Mouse (Mus musculus): ENCODE results near the gene Psma2. TPM values are rescaled to one million over a fixed set of nuclear protein-coding genes. Genes with fewer than 3 reads are reported as not detected.

Psma2 gene
- 193 and 201 TPM in 2 replicates for polyA plus RNA-seq (2015; fragmentation: Nextera tagmentation; extraction: Ambion mirVana)

- Histone ChIP-seq H3K27me3 (no peaks in the 10 kb centered on the region), H3K36me3 (peaks cover 28% of the 10 kb centered on the region), H3K9ac (peak within 1 kb of the TSS; percentile 94), H3K27ac (peak within 1 kb of the TSS; percentile 52), H3K4me1 (peaks cover 13% of the 10 kb centered on the region), H3K4me3 (peak within 1 kb of the TSS; percentile 97), H3K9me3 (no peaks in the 10 kb centered on the region), H3K4me2 (peak within 1 kb of the TSS; percentile 66)
- WGBS = under 1% methylated on average over 42 of the region's 42 CpGs
- peak; percentile 98 for ATAC-seq (ENCODE audit: insufficient number of reproducible peaks, insufficient read depth, low FRiP score, low TSS enrichment, low read depth)
These were observed at the start of gene Psma2, which contains the start of gene Mrpl32 for GRCm38 (mm10) chr13:14612926-14613529. Gene Psma2 (plus strand): TSS chr13:14613240. Gene Mrpl32 (minus strand): TSS chr13:14613165.

GRCm38 (mm10) chr13:14574128-14574527 is 38.9 kb upstream of the Psma2 start:
- Histone ChIP-seq H3K36me3 (no peaks in the 10 kb centered on the region), H3K4me1 (no peaks in the 10 kb centered on the region), H3K4me2 (no peak overlapping the region), H3K4me3 (no peak overlapping the region), H3K27ac (no peak overlapping the region), H3K9ac (no peak overlapping the region), H3K9me3 (no peaks in the 10 kb centered on the region), H3K27me3 (no peaks in the 10 kb centered on the region)
- no peak for ATAC-seq (ENCODE audit: insufficient number of reproducible peaks, insufficient read depth, low FRiP score, low TSS enrichment, low read depth)

GRCm38 (mm10) chr13:14580392-14580791 is 32.6 kb upstream of the Psma2 start:
- no peaks in the 10 kb centered on the region for H3K27me3 ChIP-seq

GRCm38 (mm10) chr13:14602744-14603143 is 10.3 kb upstream of the Psma2 start:
- Histone ChIP-seq H3K9me3 (no peaks in the 10 kb centered on the region), H3K36me3 (no peaks in the 10 kb centered on the region), H3K4me1 (no peaks in the 10 kb centered on the region), H3K4me2 (no peak overlapping the region), H3K27ac (no peak overlapping the region), H3K9ac (no peak overlapping the region), H3K4me3 (no peak overlapping the region), H3K27me3 (no peaks in the 10 kb centered on the region)
- WGBS = 91% methylated on average over 2 of the region's 2 CpGs
- ATAC-seq (ENCODE audit: insufficient number of reproducible peaks, insufficient read depth, low FRiP score, low TSS enrichment, low read depth) = no peak

More at GRCm38 (mm10) chr13:14580392-14580791, 32.6 kb upstream of the Psma2 start:
- Histone ChIP-seq H3K4me3 (no peak overlapping the region), H3K4me2 (no peak overlapping the region), H3K9ac (no peak overlapping the region), H3K36me3 (no peaks in the 10 kb centered on the region), H3K27ac (no peak overlapping the region), H3K9me3 (no peaks in the 10 kb centered on the region), H3K4me1 (no peaks in the 10 kb centered on the region)
- 77% methylated on average over 3 of the region's 3 CpGs for WGBS
- ATAC-seq (ENCODE audit: insufficient number of reproducible peaks, insufficient read depth, low FRiP score, low TSS enrichment, low read depth) = no peak

- no peak overlapping the region for H3K4me3 ChIP-seq
- peaks cover 5% of the 10 kb centered on the region for H3K4me1 ChIP-seq
- no peak for ATAC-seq (ENCODE audit: insufficient number of reproducible peaks, insufficient read depth, low FRiP score, low TSS enrichment, low read depth)
- H3K36me3 ChIP-seq = peaks cover 14% of the 10 kb centered on the region
- no peak overlapping the region for H3K4me2 ChIP-seq
- H3K9ac ChIP-seq = no peak overlapping the region
- H3K27ac ChIP-seq = no peak overlapping the region
- H3K9me3 ChIP-seq = no peaks in the 10 kb centered on the region
- no peaks in the 10 kb centered on the region for H3K27me3 ChIP-seq
These were observed 5.4 kb upstream of the Psma2 start for GRCm38 (mm10) chr13:14607616-14608015.

- Histone ChIP-seq H3K4me1 (peaks cover 13% of the 10 kb centered on the region), H3K9ac (peak overlapping the region; percentile 94), H3K4me2 (peak overlapping the region; percentile 66), H3K9me3 (no peaks in the 10 kb centered on the region), H3K27ac (no peak overlapping the region), H3K36me3 (peaks cover 22% of the 10 kb centered on the region), H3K4me3 (peak overlapping the region; percentile 97), H3K27me3 (no peaks in the 10 kb centered on the region)
- ATAC-seq (ENCODE audit: insufficient number of reproducible peaks, insufficient read depth, low FRiP score, low TSS enrichment, low read depth) = peak; percentile 46; the same call in 1 of the 2 replicates
- 7% methylated on average over 10 of the region's 10 CpGs for WGBS
These were observed 577 bp upstream of the Psma2 start for GRCm38 (mm10) chr13:14612463-14612862.

GRCm38 (mm10) chr13:14613553-14613952 is 513 bp downstream of the Psma2 start:
- Histone ChIP-seq H3K27me3 (no peaks in the 10 kb centered on the region), H3K36me3 (peaks cover 32% of the 10 kb centered on the region), H3K4me2 (peak overlapping the region; percentile 59), H3K4me3 (peak overlapping the region; percentile 97), H3K4me1 (peaks cover 13% of the 10 kb centered on the region), H3K9me3 (no peaks in the 10 kb centered on the region), H3K27ac (peak overlapping the region; percentile 52; the same call in 1 of the 2 replicates), H3K9ac (peak overlapping the region; percentile 94)
- whole genome bisulfite sequencing = under 1% methylated on average over 9 of the region's 9 CpGs
- no peak for ATAC-seq (ENCODE audit: insufficient number of reproducible peaks, insufficient read depth, low FRiP score, low TSS enrichment, low read depth)

GRCm38 (mm10) chr13:14618724-14619123 is 5.7 kb downstream of the Psma2 start:
- no peak for ATAC-seq (ENCODE audit: insufficient number of reproducible peaks, insufficient read depth, low FRiP score, low TSS enrichment, low read depth)
- Histone ChIP-seq H3K4me3 (no peak overlapping the region), H3K27me3 (no peaks in the 10 kb centered on the region), H3K9me3 (no peaks in the 10 kb centered on the region), H3K9ac (no peak overlapping the region), H3K27ac (no peak overlapping the region), H3K4me2 (no peak overlapping the region), H3K36me3 (peaks cover 56% of the 10 kb centered on the region), H3K4me1 (0 out of 2 replicates have a peak, but pooled peaks cover 8% of the 10 kb centered on the region)
- 58% methylated on average over 2 of the region's 2 CpGs for WGBS

GRCm38 (mm10) chr13:14629726-14630641 is 16.9 kb downstream of the Psma2 start, which contains the start of gene AW209491:
Gene AW209491 (plus strand): TSS chr13:14630154.
- H3K36me3 ChIP-seq = peaks cover 21% of the 10 kb centered on the region
- ATAC-seq (ENCODE audit: insufficient number of reproducible peaks, insufficient read depth, low FRiP score, low TSS enrichment, low read depth) = peak; percentile 92
- H3K4me3 ChIP-seq = peak within 1 kb of the TSS; percentile 70
- H3K9me3 ChIP-seq = no peaks in the 10 kb centered on the region
- no peaks in the 10 kb centered on the region for H3K27me3 ChIP-seq
- H3K9ac ChIP-seq = peak within 1 kb of the TSS; percentile 85
- H3K4me1 ChIP-seq = peaks cover 13% of the 10 kb centered on the region
- peak within 1 kb of the TSS; percentile 80 for H3K4me2 ChIP-seq
- WGBS = under 1% methylated on average over 29 of the region's 29 CpGs
- peak within 1 kb of the TSS; percentile 69 for H3K27ac ChIP-seq

GRCm38 (mm10) chr13:14639998-14640397 is 27.0 kb downstream of the Psma2 start:
- no peak overlapping the region for H3K27ac ChIP-seq
- WGBS = 33% methylated on average over 1 of the region's 1 CpGs

GRCm38 (mm10) chr13:14649301-14649700 is 36.3 kb downstream of the Psma2 start:
- H3K4me2 ChIP-seq = no peak overlapping the region
- H3K9me3 ChIP-seq = no peaks in the 10 kb centered on the region
- H3K27ac ChIP-seq = no peak overlapping the region
- no peaks in the 10 kb centered on the region for H3K27me3 ChIP-seq
- 30% methylated on average over 1 of the region's 1 CpGs for WGBS
- no peaks in the 10 kb centered on the region for H3K4me1 ChIP-seq
- no peak overlapping the region for H3K9ac ChIP-seq
- no peak overlapping the region for H3K4me3 ChIP-seq
- ATAC-seq (ENCODE audit: insufficient number of reproducible peaks, insufficient read depth, low FRiP score, low TSS enrichment, low read depth) = no peak
- no peaks in the 10 kb centered on the region for H3K36me3 ChIP-seq

More at GRCm38 (mm10) chr13:14639998-14640397, 27.0 kb downstream of the Psma2 start:
- Histone ChIP-seq H3K9me3 (no peaks in the 10 kb centered on the region), H3K4me1 (no peaks in the 10 kb centered on the region), H3K4me2 (no peak overlapping the region), H3K27me3 (no peaks in the 10 kb centered on the region), H3K36me3 (peaks cover 29% of the 10 kb centered on the region), H3K9ac (no peak overlapping the region), H3K4me3 (no peak overlapping the region)
- ATAC-seq (ENCODE audit: insufficient number of reproducible peaks, insufficient read depth, low FRiP score, low TSS enrichment, low read depth) = no peak

Data from embryonic facial prominence, embryonic 13.5 days (tissue).